Mouse (Mus musculus): ENCODE data around the gene Gm20388. TPM values are rescaled to one million over a fixed set of nuclear protein-coding genes. Genes with fewer than 3 reads are reported as not detected.

The Gm20388 gene
- total RNA-seq, 2 experiments from 2014 or later = 10.3 to 10.6 TPM

- DNase-seq (ENCODE audit: low spot score in 2 of 2) = no peak
- intact Hi-C loops (cut with DNase I) = loop anchor here (5.0 kb wide), 1 partner anchor 74 kb away; no protein-coding TSS in a partner anchor
These were observed 1942.9 kb downstream of the Gm20388 start for GRCm38 (mm10) chr8:121853586-121853985.

GRCm38 (mm10) chr8:121856071-121856746 is 1945.6 kb downstream of the Gm20388 start:
- intact Hi-C loops (cut with DNase I) = no loop called here
- no peak for DNase-seq (ENCODE audit: low spot score in 2 of 2)

- no peak for DNase-seq (ENCODE audit: low spot score in 2 of 2)
- intact Hi-C loops (cut with DNase I) = no loop called here
These were observed 1946.7 kb downstream of the Gm20388 start for GRCm38 (mm10) chr8:121857331-121857730.

- DNase-seq (ENCODE audit: low spot score in 2 of 2) = no peak
- intact Hi-C loops (cut with DNase I) = no loop called here
These were observed 1947.1 kb downstream of the Gm20388 start for GRCm38 (mm10) chr8:121857747-121858146.

GRCm38 (mm10) chr8:121861276-121861675 is 1950.6 kb downstream of the Gm20388 start:
- intact Hi-C loops (cut with DNase I) = no loop called here
- no peak for DNase-seq (ENCODE audit: low spot score in 2 of 2)

- intact Hi-C loops (cut with DNase I) = no loop called here
- no peak for DNase-seq (ENCODE audit: low spot score in 2 of 2)
These were observed 1951.3 kb downstream of the Gm20388 start for GRCm38 (mm10) chr8:121861806-121862548.

- intact Hi-C loops (cut with DNase I) = no loop called here
- no peak for DNase-seq (ENCODE audit: low spot score in 2 of 2)
These were observed 1954.7 kb downstream of the Gm20388 start for GRCm38 (mm10) chr8:121865356-121865755.

GRCm38 (mm10) chr8:121868196-121868595 is 1957.6 kb downstream of the Gm20388 start:
- DNase-seq (ENCODE audit: low spot score in 2 of 2) = no peak
- intact Hi-C loops (cut with DNase I) = no loop called here

GRCm38 (mm10) chr8:121868896-121869295 is 1958.3 kb downstream of the Gm20388 start:
- no peak for DNase-seq (ENCODE audit: low spot score in 2 of 2)
- intact Hi-C loops (cut with DNase I) = no loop called here

- intact Hi-C loops (cut with DNase I) = no loop called here
- no peak for DNase-seq (ENCODE audit: low spot score in 2 of 2)
These were observed 1959.5 kb downstream of the Gm20388 start for GRCm38 (mm10) chr8:121870190-121870589.

GRCm38 (mm10) chr8:121871833-121872440 is 1961.3 kb downstream of the Gm20388 start:
- intact Hi-C loops (cut with DNase I) = no loop called here
- DNase-seq (ENCODE audit: low spot score in 2 of 2) = no peak

- no peak for DNase-seq (ENCODE audit: low spot score in 2 of 2)
- intact Hi-C loops (cut with DNase I) = loop anchor here (2.0 kb wide), 1 partner anchor 35 kb away; no protein-coding TSS in a partner anchor
These were observed 1963.4 kb downstream of the Gm20388 start for GRCm38 (mm10) chr8:121874031-121874430.

GRCm38 (mm10) chr8:121875045-121875444 is 1964.4 kb downstream of the Gm20388 start:
- DNase-seq (ENCODE audit: low spot score in 2 of 2) = peak in 1 of 2 experiments; percentile 33
- intact Hi-C loops (cut with DNase I) = loop anchor here (2.0 kb wide), 1 partner anchor 34 kb away; no protein-coding TSS in a partner anchor

GRCm38 (mm10) chr8:121875517-121875916 is 1964.9 kb downstream of the Gm20388 start:
- intact Hi-C loops (cut with DNase I) = loop anchor here (2.0 kb wide), 1 partner anchor 33 kb away; no protein-coding TSS in a partner anchor
- no peak for DNase-seq (ENCODE audit: low spot score in 2 of 2)

GRCm38 (mm10) chr8:121877212-121877611 is 1966.6 kb downstream of the Gm20388 start:
- no peak for DNase-seq (ENCODE audit: low spot score in 2 of 2)
- intact Hi-C loops (cut with DNase I) = no loop called here

- no peak for DNase-seq (ENCODE audit: low spot score in 2 of 2)
- intact Hi-C loops (cut with DNase I) = no loop called here
These were observed 1967.3 kb downstream of the Gm20388 start for GRCm38 (mm10) chr8:121877828-121878480.

- intact Hi-C loops (cut with DNase I) = no loop called here
- DNase-seq (ENCODE audit: low spot score in 2 of 2) = no peak
These were observed 1969.1 kb downstream of the Gm20388 start for GRCm38 (mm10) chr8:121879712-121880111.

- intact Hi-C loops (cut with DNase I) = no loop called here
These were observed 1970.2 kb downstream of the Gm20388 start for GRCm38 (mm10) chr8:121880818-121881217.

GRCm38 (mm10) chr8:121881921-121882320 is 1971.3 kb downstream of the Gm20388 start:
- DNase-seq (ENCODE audit: low spot score in 2 of 2) = no peak
- intact Hi-C loops (cut with DNase I) = no loop called here

More at GRCm38 (mm10) chr8:121880818-121881217, 1970.2 kb downstream of the Gm20388 start:
- DNase-seq (ENCODE audit: low spot score in 2 of 2) = no peak

GRCm38 (mm10) chr8:121884181-121884580 is 1973.5 kb downstream of the Gm20388 start:
- intact Hi-C loops (cut with DNase I) = no loop called here
- DNase-seq (ENCODE audit: low spot score in 2 of 2) = no peak
